ENCODE assay signal across 8 mouse cellular contexts in genomic region chr2:6547139-6547664, GRCm38 (mm10).
DNase-seq lines count a peak whose midpoint lies in the region; ATAC-seq and TF ChIP-seq lines count a peak whose summit lies in the region.
"Had no signal": no experiment of that assay in that cellular context is flagged by ENCODE, and none has a peak within 500 bp of the region (broad histone marks: within the 10 kb centered on the region; RNA-seq: fewer than 3 reads in every experiment).

No protein-coding gene starts in this region.

- no peak overlapping the region for H3K27ac ChIP-seq in ES-E14 (ENCODE audit: insufficient read depth, low read depth, low read length, poor library complexity, severe bottlenecking)
- peak overlapping the region; percentile 38; the same call in 1 of the 2 replicates for H3K27ac ChIP-seq in brown adipose tissue, adult 24 weeks (replicated peaks; ENCODE audit: low read depth, low read length)
- peak overlapping the region; percentile 78 for H3K27ac ChIP-seq in forebrain, embryonic 14.5 days (ENCODE audit: low read depth, low read length)
- no peak overlapping the region for H3K27ac ChIP-seq in kidney, postnatal 0 days
- H3K27ac ChIP-seq in stomach, embryonic 14.5 days (ENCODE audit: low read length): no peak overlapping the region
- H3K27ac ChIP-seq: liver, embryonic 15.5 days had no signal

- 14% methylated on average over 9 of the region's 9 CpGs for WGBS in forebrain, embryonic 14.5 days
- 35% methylated on average over 9 of the region's 9 CpGs for WGBS in kidney, postnatal 0 days
- 56% methylated on average over 9 of the region's 9 CpGs for whole genome bisulfite sequencing in stomach, embryonic 14.5 days

- no peak for TF ChIP-seq CTCF in kidney, postnatal 0 days (IDR thresholded peaks at IDR 0.05; ENCODE audit: low read depth)

- peaks cover 2 to 6% of the 10 kb centered on the region in 2 experiments; a peak in 1 of 4 replicates for H3K4me1 ChIP-seq in ES-E14 (ENCODE audit: control insufficient read depth in 2 of 2, insufficient read depth in 2 of 2, low read length in 2 of 2, poor library complexity in 1 of 2)
- peaks cover 17% of the 10 kb centered on the region for H3K4me1 ChIP-seq in brown adipose tissue, adult 24 weeks (ENCODE audit: control insufficient read depth, insufficient read depth, insufficient read length, low read length)
- H3K4me1 ChIP-seq in forebrain, embryonic 14.5 days (ENCODE audit: control insufficient read depth, insufficient read depth, low read length): peaks cover 10% of the 10 kb centered on the region
- H3K4me1 ChIP-seq in kidney, postnatal 0 days (replicated peaks; ENCODE audit: insufficient read depth, low read length): no peaks in the 10 kb centered on the region
- no peaks in the 10 kb centered on the region for H3K4me1 ChIP-seq in stomach, embryonic 14.5 days (ENCODE audit: control insufficient read depth, insufficient read depth, low read length)
- H3K4me1 ChIP-seq: liver, embryonic 15.5 days had no signal

- no peak overlapping the region for H3K4me3 ChIP-seq in ES-E14 (ENCODE audit: insufficient read depth in 1 of 2, low read depth in 1 of 2, low read length in 2 of 2, poor library complexity in 1 of 2, severe bottlenecking in 1 of 2)
- H3K4me3 ChIP-seq in brown adipose tissue, adult 24 weeks (ENCODE audit: insufficient read depth, low read depth, low read length): no peak overlapping the region
- H3K4me3 ChIP-seq in forebrain, embryonic 14.5 days (ENCODE audit: low read depth, low read length): no peak overlapping the region
- H3K4me3 ChIP-seq in kidney, postnatal 0 days (replicated peaks; ENCODE audit: low read depth, low read length): no peak overlapping the region
- no peak overlapping the region for H3K4me3 ChIP-seq in stomach, embryonic 14.5 days (ENCODE audit: low read depth, low read length)
- H3K4me3 ChIP-seq: liver, embryonic 15.5 days had no signal

- H3K4me2 ChIP-seq in forebrain, embryonic 14.5 days (ENCODE audit: low read length): no peak overlapping the region
- no peak overlapping the region for H3K4me2 ChIP-seq in kidney, postnatal 0 days (ENCODE audit: low read length)
- H3K4me2 ChIP-seq in stomach, embryonic 14.5 days (replicated peaks; ENCODE audit: low read depth, low read length): no peak overlapping the region
- H3K4me2 ChIP-seq: liver, embryonic 15.5 days had no signal

- no peak overlapping the region for H3K9ac ChIP-seq in ES-E14 (ENCODE audit: insufficient read depth, low read depth, low read length, poor library complexity, severe bottlenecking)
- peak overlapping the region; percentile 35 for H3K9ac ChIP-seq in forebrain, embryonic 14.5 days (ENCODE audit: low read length)
- H3K9ac ChIP-seq in kidney, postnatal 0 days (ENCODE audit: low read depth, low read length): no peak overlapping the region
- no peak overlapping the region for H3K9ac ChIP-seq in stomach, embryonic 14.5 days (replicated peaks; ENCODE audit: low read depth, low read length)
- H3K9ac ChIP-seq: liver, embryonic 15.5 days had no signal

- in situ Hi-C loops in ES-E14 (cut with MboI; ENCODE audit: low sequenced_read_pairs in 2 of 2, unreplicated experiment in 2 of 2): no loop called here

- DNase-seq in ES-E14 (ENCODE audit: low read depth, low spot score): peak; percentile 36
- peak; percentile 46 for DNase-seq in forebrain, embryonic 14.5 days (ENCODE audit: low spot score)
- peak; percentile 54 for DNase-seq in kidney, postnatal 0 days (ENCODE audit: low spot score)
- no peak for DNase-seq in spleen, postnatal 10 days (ENCODE audit: low spot score in 2 of 2)
- no peak for DNase-seq in testis, postnatal 10 days (ENCODE audit: low spot score)

- no peaks in the 10 kb centered on the region for H3K9me3 ChIP-seq in ES-E14 (ENCODE audit: control insufficient read depth, insufficient read depth, low read depth, low read length)
- H3K9me3 ChIP-seq in forebrain, embryonic 14.5 days (replicated peaks; ENCODE audit: control insufficient read depth, low read length): no peaks in the 10 kb centered on the region
- no peaks in the 10 kb centered on the region for H3K9me3 ChIP-seq in kidney, postnatal 0 days (replicated peaks; ENCODE audit: low read length)
- H3K9me3 ChIP-seq in stomach, embryonic 14.5 days (ENCODE audit: control insufficient read depth, low read depth, low read length): no peaks in the 10 kb centered on the region
- H3K9me3 ChIP-seq: liver, embryonic 15.5 days had no signal

- no peaks in the 10 kb centered on the region for H3K36me3 ChIP-seq in ES-E14 (ENCODE audit: control insufficient read depth, insufficient read depth, low read length, poor library complexity, severe bottlenecking)
- peaks cover 62% of the 10 kb centered on the region for H3K36me3 ChIP-seq in forebrain, embryonic 14.5 days (ENCODE audit: control insufficient read depth, insufficient read depth, low read length)
- H3K36me3 ChIP-seq in kidney, postnatal 0 days (ENCODE audit: insufficient read depth, low read length): no peaks in the 10 kb centered on the region
- H3K36me3 ChIP-seq in stomach, embryonic 14.5 days (ENCODE audit: control insufficient read depth, insufficient read depth, low read length): no peaks in the 10 kb centered on the region
- H3K36me3 ChIP-seq: liver, embryonic 15.5 days had no signal

- peak; percentile 72 for ATAC-seq in forebrain, embryonic 14.5 days
- peak; percentile 80 for ATAC-seq in kidney, postnatal 0 days (replicated peaks; ENCODE audit: low FRiP score, low read depth)
- peak; percentile 72 for ATAC-seq in stomach, embryonic 14.5 days (ENCODE audit: insufficient number of reproducible peaks, insufficient read depth, low FRiP score, low read depth)

- H3K27me3 ChIP-seq in forebrain, embryonic 14.5 days (replicated peaks; ENCODE audit: control insufficient read depth, insufficient read depth, low read length): no peaks in the 10 kb centered on the region
- H3K27me3 ChIP-seq in kidney, postnatal 0 days (ENCODE audit: insufficient read depth, low read length): no peaks in the 10 kb centered on the region
- H3K27me3 ChIP-seq in stomach, embryonic 14.5 days (ENCODE audit: control insufficient read depth, insufficient read depth, low read length): no peaks in the 10 kb centered on the region
- H3K27me3 ChIP-seq: liver, embryonic 15.5 days had no signal

TF ChIP-seq in ES-E14, 5 proteins besides CTCF, POLR2A, EP300 and RAD21:
- TF ChIP-seq MAFK (IDR thresholded peaks at IDR 0.05; ENCODE audit: insufficient read depth, low read depth, low read length) (no peak), CHD2 (IDR thresholded peaks at IDR 0.05; ENCODE audit: low read depth, low read length) (no peak), ZC3H11A (IDR thresholded peaks at IDR 0.05; ENCODE audit: borderline replicate concordance, low read depth, low read length) (no peak), ZNF384 (IDR thresholded peaks at IDR 0.05; ENCODE audit: low read depth, low read length) (no peak), HCFC1 (IDR thresholded peaks at IDR 0.05; ENCODE audit: borderline replicate concordance, insufficient read depth, low read length) (no peak)
TF ChIP-seq in ES-E14: peak in this region for 0.

Comparison
In these comparisons a context has a peak if more than half of its experiments do, and no peak if none do; other contexts are left out.
1. DNase-seq: peak in ES-E14 (single experiment), forebrain, embryonic 14.5 days (single experiment) and kidney, postnatal 0 days (single experiment); none in spleen, postnatal 10 days (0 of 2) and testis, postnatal 10 days (single experiment).
2. H3K27ac ChIP-seq: peak in brown adipose tissue, adult 24 weeks (single experiment) and forebrain, embryonic 14.5 days (single experiment); none in ES-E14 (single experiment), kidney, postnatal 0 days (single experiment) and stomach, embryonic 14.5 days (single experiment).
3. Peak in every context shown above with its lines, with median percentiles within 50 percentile points of each other: ATAC-seq.